In the genomic region with DNA sequence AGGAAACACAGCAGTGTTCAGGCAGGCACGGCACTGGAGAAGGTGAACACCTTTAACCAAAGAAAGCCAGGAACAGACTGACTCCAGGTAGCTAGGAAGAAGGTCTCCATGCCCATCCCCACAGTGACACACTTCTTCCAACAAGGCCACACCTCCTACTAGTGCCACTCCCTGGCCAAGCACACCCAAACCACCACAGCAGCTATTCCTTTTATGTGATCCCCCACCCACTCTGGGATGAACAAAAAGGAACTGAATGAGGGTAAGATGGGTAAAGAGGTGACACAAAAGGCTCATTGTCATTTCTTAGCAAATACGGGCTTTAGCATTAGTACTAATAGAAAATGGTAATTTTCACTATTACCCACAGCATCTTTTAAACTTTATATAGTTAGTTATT, we compare ENCODE assay signal across 31 mouse cellular contexts.
"Had no signal": no experiment of that assay in that cellular context is flagged by ENCODE, and none has a peak within 500 bp of the region (broad histone marks: within the 10 kb centered on the region; RNA-seq: fewer than 3 reads in every experiment).

No protein-coding gene starts in this region.

- ATAC-seq: liver, embryonic 12.5 days; liver, postnatal 0 days; lung, postnatal 0 days; midbrain, embryonic 13.5 days; midbrain, embryonic 15.5 days; midbrain, embryonic 16.5 days had no signal

- H3K4me3 ChIP-seq: limb, embryonic 10.5 days; limb, embryonic 12.5 days; limb, embryonic 13.5 days; limb, embryonic 15.5 days; liver, embryonic 12.5 days; liver, embryonic 13.5 days; liver, embryonic 15.5 days; lung, embryonic 15.5 days; megakaryocyte, embryonic 14.5 days; midbrain, embryonic 10.5 days; midbrain, embryonic 12.5 days; midbrain, embryonic 13.5 days; midbrain, embryonic 15.5 days; myocyte; neural tube, embryonic 12.5 days had no signal

- H3K9me3 ChIP-seq: limb, embryonic 10.5 days; limb, embryonic 12.5 days; limb, embryonic 13.5 days; limb, embryonic 15.5 days; liver, embryonic 12.5 days; liver, embryonic 13.5 days; liver, embryonic 15.5 days; lung, embryonic 15.5 days; midbrain, embryonic 10.5 days; midbrain, embryonic 12.5 days; midbrain, embryonic 13.5 days; midbrain, embryonic 15.5 days; neural tube, embryonic 12.5 days had no signal

- H3K4me2 ChIP-seq: limb, embryonic 12.5 days; limb, embryonic 13.5 days; limb, embryonic 15.5 days; liver, embryonic 11.5 days; liver, embryonic 12.5 days; liver, embryonic 13.5 days; liver, embryonic 15.5 days; lung, embryonic 14.5 days; lung, embryonic 15.5 days; midbrain, embryonic 12.5 days; midbrain, embryonic 13.5 days; midbrain, embryonic 15.5 days; neural tube, embryonic 12.5 days had no signal

- DNase-seq: left cerebral cortex, postnatal 4 days; liver; liver, embryonic 13.5 days; liver, postnatal 0 days; lung, adult 18-20 months; lung, adult 2 months; lung, embryonic 14.5 days; lung, postnatal 10 days; lung, postnatal 14 days; lung, postnatal 36 days; lung, postnatal 4 days; midbrain, embryonic 14.5 days had no signal

- H3K4me1 ChIP-seq: limb, embryonic 10.5 days; limb, embryonic 12.5 days; limb, embryonic 13.5 days; limb, embryonic 15.5 days; liver, embryonic 12.5 days; liver, embryonic 13.5 days; liver, embryonic 15.5 days; lung, embryonic 15.5 days; megakaryocyte, embryonic 14.5 days; midbrain, embryonic 10.5 days; midbrain, embryonic 12.5 days; midbrain, embryonic 15.5 days; neural tube, embryonic 12.5 days had no signal

- H3K36me3 ChIP-seq: limb, embryonic 10.5 days; limb, embryonic 12.5 days; limb, embryonic 13.5 days; limb, embryonic 15.5 days; liver, embryonic 12.5 days; liver, embryonic 13.5 days; liver, embryonic 15.5 days; lung, embryonic 15.5 days; midbrain, embryonic 10.5 days; midbrain, embryonic 12.5 days; midbrain, embryonic 13.5 days; midbrain, embryonic 15.5 days; neural tube, embryonic 12.5 days had no signal

- H3K27ac ChIP-seq: limb, embryonic 10.5 days; limb, embryonic 12.5 days; limb, embryonic 13.5 days; limb, embryonic 15.5 days; liver, embryonic 12.5 days; liver, embryonic 13.5 days; liver, embryonic 14.5 days; liver, embryonic 15.5 days; lung, embryonic 15.5 days; macrophage; midbrain, embryonic 10.5 days; midbrain, embryonic 12.5 days; midbrain, embryonic 13.5 days; midbrain, embryonic 15.5 days; neural tube, embryonic 12.5 days had no signal

- H3K9ac ChIP-seq: limb, embryonic 12.5 days; limb, embryonic 13.5 days; limb, embryonic 15.5 days; liver, embryonic 12.5 days; liver, embryonic 13.5 days; liver, embryonic 14.5 days; liver, embryonic 15.5 days; liver, postnatal 0 days; lung, embryonic 14.5 days; lung, embryonic 15.5 days; midbrain, embryonic 12.5 days; midbrain, embryonic 13.5 days; midbrain, embryonic 15.5 days; neural tube, embryonic 12.5 days had no signal

- H3K27me3 ChIP-seq: limb, embryonic 12.5 days; limb, embryonic 13.5 days; limb, embryonic 15.5 days; liver, embryonic 12.5 days; liver, embryonic 13.5 days; liver, embryonic 15.5 days; lung, embryonic 15.5 days; megakaryocyte, embryonic 14.5 days; midbrain, embryonic 12.5 days; midbrain, embryonic 13.5 days; midbrain, embryonic 15.5 days; neural tube, embryonic 12.5 days had no signal
